Mouse (Mus musculus): ENCODE measurements around the gene Hap1.
A peak's percentile ranks its signal among the peaks of the same experiment; 100 is the strongest.
"Not testable (repeated sequence)": the region's sequence is repeated elsewhere in the genome, so short reads cannot be mapped to it uniquely, and the experiment has no call there.

Gene Hap1

GRCm38 (mm10) chr11:100318529-100319451 lies 37.1 kb downstream of the Hap1 start:
- peak; percentile 66 for DNase-seq (ENCODE audit: low read depth, low spot score)

DNA sequence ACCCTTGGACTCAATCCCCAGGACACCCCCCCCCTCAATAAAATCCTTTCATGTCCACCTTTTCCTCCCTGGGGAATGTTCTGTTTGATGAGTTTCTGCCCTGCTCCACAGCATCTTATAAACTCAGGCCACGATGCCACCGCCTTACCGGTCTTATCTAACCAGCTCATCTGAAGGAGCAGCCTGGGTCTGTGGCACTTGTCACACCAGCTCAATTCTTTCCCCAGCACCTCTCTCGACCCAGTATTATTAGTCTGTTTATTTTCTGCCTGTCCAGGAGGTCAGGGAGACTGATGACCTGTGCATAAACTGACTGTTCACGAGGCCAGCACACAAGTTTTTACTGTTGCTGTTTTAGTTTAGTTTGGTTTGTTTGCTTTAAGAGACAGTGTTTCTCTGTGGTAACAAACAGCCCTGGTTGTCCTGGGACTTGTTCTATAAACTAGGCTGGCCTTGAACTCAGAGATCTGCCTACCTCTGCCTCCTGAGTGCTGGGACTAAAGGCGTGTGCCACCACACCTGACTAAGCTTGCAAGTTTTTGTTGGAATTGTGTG lies 38.0 kb downstream of the Hap1 start:
- no peak for DNase-seq (ENCODE audit: low read depth, low spot score)

DNA sequence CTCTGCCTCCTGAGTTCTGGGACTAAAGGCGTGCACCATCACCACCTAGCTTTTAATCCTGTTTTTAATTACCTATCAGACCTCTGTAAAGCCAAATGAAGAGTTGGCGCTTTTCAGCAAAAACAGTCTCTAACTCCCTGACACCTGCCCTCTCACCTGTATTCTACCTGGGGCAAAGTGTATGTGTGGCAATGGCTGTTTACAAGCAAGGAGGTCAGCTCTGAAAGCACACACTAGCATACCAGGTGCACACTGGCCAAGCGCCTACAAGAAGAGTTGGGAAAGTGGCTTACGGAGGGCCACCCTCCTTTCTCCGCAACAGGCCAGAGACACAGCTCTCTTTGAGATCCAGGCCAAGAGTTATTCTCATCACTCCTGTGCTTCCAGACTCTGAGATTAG lies 40.5 kb downstream of the Hap1 start:
- DNase-seq (ENCODE audit: low read depth, low spot score) = no peak

DNA sequence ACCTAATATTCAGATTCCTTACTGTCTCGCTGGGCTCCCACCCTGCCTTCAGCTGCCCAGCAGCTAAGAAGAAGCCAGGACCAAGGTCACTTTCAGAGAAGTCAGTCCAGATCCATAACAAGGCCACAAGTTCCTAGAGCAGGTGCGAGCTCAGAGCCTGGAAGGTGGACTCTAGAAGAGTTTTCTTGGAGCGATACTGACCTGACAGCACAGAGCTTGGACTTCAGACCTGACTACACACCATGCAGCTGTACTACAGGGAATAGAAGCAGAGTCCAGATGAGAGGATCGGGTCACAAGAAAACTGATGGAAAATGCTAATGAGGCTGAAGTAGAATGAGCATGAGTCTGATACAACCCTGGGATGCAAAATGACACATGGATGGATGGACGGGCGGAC lies 42.5 kb downstream of the Hap1 start:
- DNase-seq (ENCODE audit: low read depth, low spot score) = no peak

GRCm38 (mm10) chr11:100312096-100312679 lies 43.7 kb downstream of the Hap1 start:
- DNase-seq (ENCODE audit: low read depth, low spot score) = peak; percentile 54

DNA sequence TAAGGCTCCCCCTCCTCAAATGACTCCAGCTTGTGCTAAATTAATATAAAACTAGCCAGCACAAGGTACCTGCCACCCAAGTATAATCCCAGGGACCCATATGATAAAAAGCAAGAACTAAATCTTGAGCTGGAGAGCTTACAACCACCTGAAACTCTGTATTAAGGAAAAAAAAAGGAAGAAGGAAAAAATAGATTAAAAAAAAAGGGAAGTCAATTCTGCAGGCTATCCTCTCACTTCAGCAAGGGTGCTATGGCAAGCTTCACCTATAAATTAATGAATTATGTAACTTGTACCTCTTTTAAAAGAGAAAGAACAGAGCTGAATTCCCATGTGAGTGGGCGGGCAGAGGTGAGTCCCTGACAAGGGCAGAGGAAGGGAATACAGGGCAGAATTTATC lies 44.3 kb downstream of the Hap1 start:
- no peak for DNase-seq (ENCODE audit: low read depth, low spot score)

DNA sequence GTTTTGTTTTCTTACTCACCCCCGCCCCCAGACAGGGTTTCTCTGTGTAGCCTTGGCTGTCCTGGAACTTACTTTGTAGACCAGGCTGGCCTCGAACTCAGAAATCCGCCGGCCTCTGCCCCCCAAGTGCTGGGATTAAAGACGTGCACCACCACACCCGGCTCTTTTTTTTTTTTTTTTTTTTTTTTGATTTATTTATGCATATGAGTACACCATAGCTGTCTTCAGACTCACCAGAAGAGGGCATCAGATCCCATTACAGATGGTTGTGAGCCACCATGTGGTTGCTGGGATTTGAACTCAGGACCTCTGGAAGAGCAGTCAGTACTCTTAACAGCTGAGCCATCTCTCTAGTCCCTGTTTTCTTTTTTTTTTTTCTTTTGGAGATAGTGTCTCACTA lies 47.3 kb downstream of the Hap1 start:
- DNase-seq (ENCODE audit: low read depth, low spot score) = not testable (repeated sequence)

GRCm38 (mm10) chr11:100307900-100308299 lies 48.0 kb downstream of the Hap1 start:
- peak; percentile 83 for DNase-seq (ENCODE audit: low read depth, low spot score)

- DNase-seq (ENCODE audit: low read depth, low spot score) = no peak
Observed at GRCm38 (mm10) chr11:100301292-100301691, 54.6 kb downstream of the Hap1 start.

GRCm38 (mm10) chr11:100300293-100300692 lies 55.6 kb downstream of the Hap1 start:
- DNase-seq (ENCODE audit: low read depth, low spot score) = peak; percentile 74

DNA sequence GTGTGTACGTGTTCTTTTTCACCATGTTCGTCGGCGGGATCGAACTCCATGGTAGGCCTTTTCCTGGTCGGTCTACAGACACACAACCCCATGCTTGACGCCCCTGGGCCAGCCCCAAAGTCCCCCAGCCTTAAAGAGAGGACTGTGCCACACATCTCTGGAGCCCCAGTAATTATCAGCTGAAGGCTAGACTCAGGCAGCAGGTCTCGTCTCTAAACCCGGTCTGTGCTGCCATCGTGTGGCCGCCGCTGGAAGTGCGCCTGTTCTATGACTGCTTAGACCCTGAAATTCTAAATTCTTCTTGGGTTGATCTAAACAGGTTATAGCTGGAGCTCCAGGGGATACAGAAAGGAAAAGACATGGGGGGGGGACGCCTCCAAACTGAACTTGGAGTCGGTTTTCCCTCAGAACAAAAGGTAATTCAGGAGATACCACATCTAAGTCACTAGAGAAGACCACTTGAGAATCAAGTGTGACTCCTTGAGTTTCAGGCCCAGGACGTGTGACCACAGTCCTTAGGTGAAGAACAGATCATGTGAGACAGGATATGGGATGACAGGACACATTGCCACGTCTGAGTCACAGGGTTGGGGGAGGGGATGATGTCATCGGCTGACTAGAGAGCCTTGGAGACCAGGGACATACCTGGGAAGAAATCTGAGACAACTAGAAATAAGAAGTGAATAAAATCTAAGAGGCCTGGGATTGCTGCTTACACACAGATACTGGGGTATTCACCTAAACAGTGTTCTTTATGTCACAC lies 57.5 kb downstream of the Hap1 start:
- peak; percentile 77 for DNase-seq (ENCODE audit: low read depth, low spot score)

GRCm38 (mm10) chr11:100297801-100298200 lies 58.1 kb downstream of the Hap1 start:
- DNase-seq (ENCODE audit: low read depth, low spot score) = peak; percentile 78
